Mouse (Mus musculus) forebrain, embryonic 16.5 days (tissue): Measurements from ENCODE around the gene Sspo. TPM values are rescaled to one million over a fixed set of nuclear protein-coding genes. Genes with fewer than 3 reads are reported as not detected.
"Not testable (repeated sequence)": the region's sequence is repeated elsewhere in the genome, so short reads cannot be mapped to it uniquely, and the experiment has no call there.

Source experiments
- ATAC-seq: fragments of 200-750 bp; cut with Nextera tagmentation; 2 replicates; pipeline ENCODE4 v1.8.0; 2017; ENCODE audit warnings: mild to moderate bottlenecking, moderate library complexity
- H3K27ac ChIP-seq: fragments of 300-500 bp; sonication (generic); 2 replicates; pipeline ENCODE4 v1.5.1; 2014; ENCODE audit warnings: low read length, control low read depth
- H3K27me3 ChIP-seq: fragments of 300-500 bp; sonication (generic); replicated peaks from 2 replicates; pipeline ENCODE4 v1.6.1; 2014; ENCODE audit warnings: low read length; ENCODE audit not compliant: control insufficient read depth, insufficient read depth
- H3K36me3 ChIP-seq: fragments of 300-500 bp; sonication (generic); 2 replicates; pipeline ENCODE4 v1.6.1; 2014; ENCODE audit not compliant: control insufficient read depth, insufficient read depth
- H3K4me1 ChIP-seq: fragments of 300-500 bp; sonication (generic); replicated peaks from 2 replicates; pipeline ENCODE4 v1.6.1; 2014; ENCODE audit warnings: low read length; ENCODE audit not compliant: control insufficient read depth, insufficient read depth
- H3K4me2 ChIP-seq: fragments of 300-500 bp; sonication (generic); 2 replicates; pipeline ENCODE4 v1.6.1; 2014; ENCODE audit warnings: mild to moderate bottlenecking, low read length, control low read depth
- H3K4me3 ChIP-seq: fragments of 300-500 bp; sonication (generic); replicated peaks from 2 replicates; pipeline ENCODE4 v1.5.1; 2014; ENCODE audit warnings: mild to moderate bottlenecking, low read length, control low read depth
- H3K9ac ChIP-seq: fragments of 300-500 bp; sonication (generic); replicated peaks from 2 replicates; pipeline ENCODE4 v1.6.1; 2014; ENCODE audit warnings: low read depth, low read length, control low read depth
- H3K9me3 ChIP-seq: fragments of 300-500 bp; sonication (generic); 2 replicates; pipeline ENCODE4 v1.6.1; 2016; ENCODE audit warnings: low read length; ENCODE audit not compliant: control insufficient read depth
- WGBS: fragments of 180-500 bp; shearing (Covaris S2); extraction: QIAGEN DNeasy Blood & Tissue Kit; methylation state at CpG from one replicate; pipeline ENCODE4 v1.1.7; 2014; 5-methylcytosine and 5-hydroxymethylcytosine counted together
- polyA plus RNA-seq: library from polyadenylated mRNA; unstranded; fragments of >200 nt; fragmentation: Nextera tagmentation; extraction: Ambion mirVana; gene quantifications from 2 replicates; pipeline ENCODE4 v1.2.1, GENCODE M21; 2015

Gene Sspo
- polyA plus RNA-seq, 1 experiment from 2014 or later, result 0.16 TPM

GRCm38 (mm10) chr6:48493136-48493730 lies 45.2 kb downstream of the Sspo start:
- WGBS, result 8% methylated on average over 8 of the region's 8 CpGs
- no peak overlapping the region for H3K27ac ChIP-seq

GRCm38 (mm10) chr6:48497521-48497920 lies 49.5 kb downstream of the Sspo start:
- H3K4me2 ChIP-seq, result no peak overlapping the region
- H3K4me3 ChIP-seq, result no peak overlapping the region
- no peaks in the 10 kb centered on the region for H3K36me3 ChIP-seq
- H3K4me1 ChIP-seq, result no peaks in the 10 kb centered on the region
- H3K9ac ChIP-seq, result no peak overlapping the region
- H3K27ac ChIP-seq, result no peak overlapping the region
- WGBS, result 87% methylated on average over 4 of the region's 4 CpGs
- no peak for ATAC-seq
- H3K9me3 ChIP-seq, result no peaks in the 10 kb centered on the region
- H3K27me3 ChIP-seq, result no peaks in the 10 kb centered on the region

More at GRCm38 (mm10) chr6:48493136-48493730, 45.2 kb downstream of the Sspo start:
- no peak for ATAC-seq
- Histone ChIP-seq H3K9me3 (no peaks in the 10 kb centered on the region), H3K4me2 (no peak overlapping the region), H3K4me1 (no peaks in the 10 kb centered on the region), H3K27me3 (no peaks in the 10 kb centered on the region), H3K9ac (no peak overlapping the region), H3K4me3 (no peak overlapping the region), H3K36me3 (no peaks in the 10 kb centered on the region)

DNA sequence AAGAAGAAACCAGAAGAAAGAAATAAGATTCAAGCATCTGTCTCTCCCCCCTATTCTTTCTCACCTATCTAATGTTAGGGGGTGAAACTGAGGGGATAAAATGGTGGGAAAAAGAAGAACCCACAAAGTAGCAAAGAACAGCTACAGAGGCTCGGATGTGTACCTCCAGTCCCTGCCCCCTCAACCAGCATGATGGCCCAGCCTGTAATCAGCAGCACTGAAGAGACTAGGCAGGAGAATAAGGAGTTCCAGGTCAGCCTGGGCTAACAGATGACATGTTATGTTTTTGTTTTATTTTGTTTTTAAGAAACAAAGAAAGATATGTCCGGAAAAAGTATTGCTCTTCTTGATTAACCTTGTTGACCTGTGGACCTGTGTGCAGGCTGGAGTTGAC lies 55.8 kb downstream of the Sspo start:
- Histone ChIP-seq H3K27me3 (no peaks in the 10 kb centered on the region), H3K4me2 (no peak overlapping the region), H3K9me3 (no peaks in the 10 kb centered on the region), H3K9ac (no peak overlapping the region), H3K4me1 (peaks cover 8% of the 10 kb centered on the region), H3K4me3 (peak overlapping the region; percentile 70), H3K36me3 (no peaks in the 10 kb centered on the region), H3K27ac (no peak overlapping the region)
- 10% methylated on average over 2 of the region's 2 CpGs for whole genome bisulfite sequencing
- peak; percentile 58 for ATAC-seq

DNA sequence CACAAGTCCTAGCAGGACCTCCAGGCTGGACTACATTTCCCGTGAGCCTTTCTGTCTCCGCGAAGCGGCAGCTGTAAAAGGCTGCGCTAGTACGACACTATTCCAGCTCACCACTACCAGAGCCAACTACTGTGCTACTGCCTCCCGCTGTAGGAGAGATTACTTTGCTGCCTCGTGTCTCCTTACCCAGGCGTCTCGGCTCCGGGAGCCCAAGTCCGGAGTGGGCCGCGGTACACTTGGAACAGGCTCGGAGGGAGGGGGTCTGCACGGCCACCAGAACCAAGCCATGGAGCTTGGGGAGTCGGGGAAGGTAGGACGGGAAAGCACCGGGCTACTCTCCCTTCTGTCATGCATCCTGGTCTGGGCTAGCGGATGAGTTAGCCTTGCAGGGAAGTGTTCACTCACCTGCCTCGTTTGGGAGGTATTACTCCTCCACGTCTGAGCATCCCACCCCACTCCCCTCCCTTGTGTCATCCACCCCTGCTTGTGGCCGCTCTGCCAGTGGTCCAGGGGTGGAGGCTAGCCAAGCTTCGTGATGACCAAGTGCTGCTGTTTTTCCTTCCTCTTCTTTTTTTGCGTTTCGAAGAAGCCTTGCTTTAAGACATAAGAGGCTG lies 56.3 kb downstream of the Sspo start:
- Histone ChIP-seq H3K27me3 (no peaks in the 10 kb centered on the region), H3K4me3 (peak overlapping the region; percentile 70), H3K9ac (peak overlapping the region; percentile 72), H3K27ac (peak overlapping the region; percentile 50; the same call in 1 of the 2 replicates), H3K9me3 (no peaks in the 10 kb centered on the region), H3K36me3 (no peaks in the 10 kb centered on the region), H3K4me2 (peak overlapping the region; percentile 81), H3K4me1 (peaks cover 8% of the 10 kb centered on the region)
- WGBS, result under 1% methylated on average over 26 of the region's 26 CpGs
- peak; percentile 98 for ATAC-seq

DNA sequence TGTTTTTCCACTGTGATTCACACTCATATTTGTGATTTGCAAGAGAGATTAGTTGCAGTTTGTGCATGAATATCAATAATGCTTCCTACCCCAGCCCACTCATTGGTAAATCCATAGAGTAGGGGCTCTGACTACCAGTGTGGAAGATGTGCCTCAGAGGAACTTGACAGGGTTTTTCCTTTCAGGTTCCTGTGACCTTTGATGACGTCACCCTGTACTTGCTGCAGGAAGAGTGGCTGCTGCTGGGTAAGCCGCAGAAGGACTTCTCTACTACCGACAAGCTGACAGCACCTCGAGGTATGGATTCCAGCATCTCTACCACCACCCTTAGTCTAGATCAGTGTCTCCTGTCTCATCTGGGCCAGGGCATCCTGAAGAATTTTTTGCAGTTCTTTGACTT lies 60.1 kb downstream of the Sspo start:
- Histone ChIP-seq H3K4me3 (no peak overlapping the region), H3K27ac (no peak overlapping the region), H3K27me3 (no peaks in the 10 kb centered on the region), H3K4me1 (peaks cover 8% of the 10 kb centered on the region), H3K4me2 (no peak overlapping the region), H3K9ac (no peak overlapping the region), H3K9me3 (no peaks in the 10 kb centered on the region), H3K36me3 (peaks cover 2% of the 10 kb centered on the region; the same call in 1 of the 2 replicates)
- no peak for ATAC-seq
- 90% methylated on average over 4 of the region's 4 CpGs for WGBS

GRCm38 (mm10) chr6:48510426-48510825 lies 62.4 kb downstream of the Sspo start:
- ATAC-seq, result no peak
- no peaks in the 10 kb centered on the region for H3K9me3 ChIP-seq
- H3K4me3 ChIP-seq, result no peak overlapping the region
- H3K36me3 ChIP-seq, result peaks cover 4% of the 10 kb centered on the region; the same call in 1 of the 2 replicates
- peaks cover under 1% of the 10 kb centered on the region for H3K4me1 ChIP-seq
- H3K9ac ChIP-seq, result no peak overlapping the region
- H3K4me2 ChIP-seq, result no peak overlapping the region
- 85% methylated on average over 4 of the region's 4 CpGs for WGBS
- no peaks in the 10 kb centered on the region for H3K27me3 ChIP-seq
- H3K27ac ChIP-seq, result no peak overlapping the region

- Histone ChIP-seq H3K4me3 (no peak overlapping the region), H3K36me3 (peaks cover 11% of the 10 kb centered on the region; the same call in 1 of the 2 replicates), H3K27ac (no peak overlapping the region), H3K4me2 (no peak overlapping the region), H3K9ac (no peak overlapping the region), H3K4me1 (no peaks in the 10 kb centered on the region), H3K27me3 (no peaks in the 10 kb centered on the region), H3K9me3 (no peaks in the 10 kb centered on the region)
- 87% methylated on average over 7 of the region's 7 CpGs for whole genome bisulfite sequencing
- no peak for ATAC-seq
Observed at GRCm38 (mm10) chr6:48511861-48512260, 63.8 kb downstream of the Sspo start.

- not testable (repeated sequence) for H3K27ac ChIP-seq, H3K4me1 ChIP-seq, H3K36me3 ChIP-seq, H3K9me3 ChIP-seq, H3K4me2 ChIP-seq, H3K4me3 ChIP-seq, ATAC-seq, H3K27me3 ChIP-seq, H3K9ac ChIP-seq
- WGBS, result 97% methylated on average over 12 of the region's 16 CpGs
Observed at GRCm38 (mm10) chr6:48524882-48525281, 76.9 kb downstream of the Sspo start.

- H3K9ac ChIP-seq, result no peak overlapping the region
- WGBS, result 79% methylated on average over 9 of the region's 9 CpGs
- H3K4me2 ChIP-seq, result no peak overlapping the region
- no peaks in the 10 kb centered on the region for H3K9me3 ChIP-seq
- no peaks in the 10 kb centered on the region for H3K36me3 ChIP-seq
- H3K27ac ChIP-seq, result no peak overlapping the region
- H3K4me3 ChIP-seq, result no peak overlapping the region
- ATAC-seq, result no peak
- no peaks in the 10 kb centered on the region for H3K4me1 ChIP-seq
- H3K27me3 ChIP-seq, result no peaks in the 10 kb centered on the region
Observed at GRCm38 (mm10) chr6:48527901-48528300, 79.9 kb downstream of the Sspo start.
